Mouse (Mus musculus) gastrocnemius, adult 2 months (tissue): ENCODE results near the gene H2-M5. TPM values are rescaled to one million over a fixed set of nuclear protein-coding genes. Genes with fewer than 3 reads are reported as not detected.
A peak's percentile ranks its signal among the peaks of the same experiment; 100 is the strongest.
"Not testable (repeated sequence)": the region's sequence is repeated elsewhere in the genome, so short reads cannot be mapped to it uniquely, and the experiment has no call there.

Source experiments
- DNase-seq: peaks from one replicate; pipeline ENCODE4 v3.0.0; 2022
- H3K27ac ChIP-seq: fragments of 200-600 bp; 2 replicates; pipeline ENCODE4 v1.8.1; 2022; ENCODE audit warnings: mild to moderate bottlenecking
- H3K4me3 ChIP-seq: fragments of 200-600 bp; 2 replicates; pipeline ENCODE4 v1.8.1; 2022; ENCODE audit warnings: mild to moderate bottlenecking, moderate library complexity
- CTCF ChIP-seq: fragments of 200-600 bp; IDR thresholded peaks from 2 replicates; pipeline ENCODE4 v1.8.1; 2022; ENCODE audit warnings: antibody characterized with exemption, mild to moderate bottlenecking, moderate library complexity
- intact Hi-C: fragments of 180-260 bp; cut with DNase I; formaldehyde crosslinking; loops from one replicate; pipeline ENCODE4 v1.15.1; 2025
- long read RNA-seq, 2 experiments: library from polyadenylated mRNA; stranded (forward); transcript quantifications; one replicate each; pipeline ENCODE4 v2.0.0; 2021
- total RNA-seq, 2 experiments: library from RNA; stranded (reverse); gene quantifications; 2 replicates each; pipeline ENCODE4 v1.2.3; 2021

The H2-M5 gene
- under 1 TPM in 1 of 2 experiments, not detected in 1; 0.10 TPM for total RNA-seq
- long read RNA-seq, experiment 1: 0 reads
- long read RNA-seq, experiment 2: 0 reads

DNA sequence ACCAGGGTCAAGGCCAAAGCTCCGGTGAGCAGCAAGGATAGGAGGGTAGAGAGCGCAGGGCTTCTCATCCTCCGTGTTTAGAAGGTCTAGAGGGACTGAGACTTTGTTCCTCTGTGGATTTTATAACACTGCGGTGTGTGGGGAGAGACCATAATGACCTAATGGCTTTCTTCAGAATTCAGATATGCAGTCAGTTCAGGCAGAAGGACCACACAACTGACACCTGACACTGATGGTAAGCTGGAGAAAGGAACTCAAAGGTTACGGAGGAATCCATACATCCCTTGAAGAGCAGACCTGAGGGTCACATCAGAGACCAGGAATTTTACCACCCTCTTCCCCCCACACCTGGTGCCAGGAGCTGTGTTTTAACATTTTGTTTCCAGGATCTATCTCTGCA, at the start of gene H2-M5:
H2-M5 (minus strand) TSS at position 101 of the 400 bp plus-strand sequence.
- TF ChIP-seq CTCF: no peak
- Histone ChIP-seq H3K4me3 (no peak within 1 kb of the TSS), H3K27ac (no peak within 1 kb of the TSS)
- intact Hi-C loops: no loop called here
- DNase-seq: no peak

- Histone ChIP-seq H3K27ac (peak overlapping the region; percentile 52; the same call in 1 of the 2 replicates), H3K4me3 (peak overlapping the region; percentile 80)
- intact Hi-C loops: no loop called here
These were observed 39.8 kb upstream of the H2-M5 start for GRCm38 (mm10) chr17:37029162-37029561.

DNA sequence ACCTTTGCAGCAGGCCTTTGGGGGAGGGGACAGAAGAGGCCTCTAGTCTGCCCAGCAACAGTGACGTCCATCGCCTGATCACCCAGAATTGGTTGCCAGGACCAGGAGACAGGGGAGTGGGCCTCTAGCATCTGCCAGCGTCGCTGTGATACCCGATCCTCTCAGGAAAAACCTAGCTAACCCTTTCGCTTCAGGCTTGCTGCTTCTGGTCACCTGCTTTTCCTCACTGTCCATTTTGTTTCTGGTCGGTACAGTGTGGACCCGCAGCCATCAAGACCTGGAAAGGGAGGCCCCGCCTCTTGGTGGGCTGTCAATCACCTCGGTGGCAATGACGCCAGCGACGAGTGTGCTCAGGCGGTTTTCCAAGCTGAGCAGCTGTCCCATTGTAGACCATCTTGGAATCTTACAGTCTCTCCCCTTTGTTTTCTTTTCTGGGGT, 39.4 kb upstream of the H2-M5 start:
- no peak for TF ChIP-seq CTCF
- Histone ChIP-seq H3K27ac (peak overlapping the region; percentile 52; the same call in 1 of the 2 replicates), H3K4me3 (peak overlapping the region; percentile 80)
- DNase-seq: peak; percentile 86
- intact Hi-C loops: no loop called here

More at GRCm38 (mm10) chr17:37029162-37029561, 39.8 kb upstream of the H2-M5 start:
- DNase-seq: no peak
- no peak for TF ChIP-seq CTCF

DNA sequence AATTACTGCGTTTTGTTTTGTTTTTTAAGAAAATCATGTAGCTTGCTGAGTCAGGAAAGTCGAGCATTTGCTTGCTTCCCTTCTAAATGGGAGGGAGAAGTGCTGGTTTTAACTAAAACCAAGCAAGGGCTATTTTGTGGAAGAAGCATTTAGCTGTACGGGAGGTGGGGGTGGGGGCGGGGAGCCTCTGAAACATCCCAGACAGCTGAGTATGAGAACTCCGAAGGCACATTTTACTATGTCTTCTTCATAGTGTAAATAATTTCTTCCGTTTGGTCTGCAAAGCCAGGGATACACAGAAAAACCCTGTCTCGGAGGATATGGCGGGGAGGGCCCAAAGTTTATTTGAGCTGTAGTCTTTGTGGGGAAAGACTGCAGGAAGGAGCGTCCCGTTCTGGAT, 38.9 kb upstream of the H2-M5 start:
- DNase-seq: no peak
- Histone ChIP-seq H3K4me3 (peak overlapping the region; percentile 80), H3K27ac (no peak overlapping the region)
- intact Hi-C loops: no loop called here
- TF ChIP-seq CTCF: no peak

- no peak overlapping the region for H3K4me3 ChIP-seq
- no peak for DNase-seq
- no peak for TF ChIP-seq CTCF
- intact Hi-C loops: no loop called here
- H3K27ac ChIP-seq: no peak overlapping the region
These were observed 38.1 kb upstream of the H2-M5 start for GRCm38 (mm10) chr17:37027486-37027885.

- no peak for TF ChIP-seq CTCF
- DNase-seq: no peak
- Histone ChIP-seq H3K4me3 (no peak overlapping the region), H3K27ac (no peak overlapping the region)
- intact Hi-C loops: no loop called here
These were observed 37.1 kb upstream of the H2-M5 start for GRCm38 (mm10) chr17:37026425-37026824.

GRCm38 (mm10) chr17:37022628-37023576, 33.6 kb upstream of the H2-M5 start, which contains the start of gene Mog:
Gene Mog, minus strand, starts transcription at chr17:37023398.
- intact Hi-C loops: no loop called here
- no peak for DNase-seq
- Histone ChIP-seq H3K4me3 (no peak within 1 kb of the TSS), H3K27ac (no peak within 1 kb of the TSS)
- TF ChIP-seq CTCF: no peak

- H3K4me3 ChIP-seq, H3K27ac ChIP-seq, intact Hi-C loops, DNase-seq: not testable (repeated sequence)
These were observed 29.9 kb upstream of the H2-M5 start for GRCm38 (mm10) chr17:37019242-37019641.

GRCm38 (mm10) chr17:37018328-37018727, 29.0 kb upstream of the H2-M5 start:
- no peak overlapping the region for H3K27ac ChIP-seq
- no peak for DNase-seq
- no peak for TF ChIP-seq CTCF
- H3K4me3 ChIP-seq: no peak overlapping the region
- intact Hi-C loops: no loop called here

DNA sequence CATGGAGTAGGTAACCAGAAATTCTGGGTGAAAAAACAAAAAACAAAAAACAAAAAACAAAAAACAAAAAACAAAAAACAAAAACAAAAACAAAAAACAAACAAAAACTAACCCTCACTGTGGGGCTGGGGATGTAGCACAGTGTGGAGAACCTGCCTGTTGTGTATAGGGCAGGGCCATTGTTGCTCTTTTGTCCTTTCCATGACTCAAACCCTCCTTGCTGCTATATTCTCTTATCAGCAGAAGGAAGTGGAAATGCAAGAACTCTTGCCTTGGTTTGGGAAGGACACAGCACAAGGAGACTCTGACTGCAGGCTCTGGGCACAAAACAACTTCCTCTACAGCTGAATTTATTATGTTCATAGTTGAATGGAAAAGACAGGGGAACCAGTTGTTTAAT, 27.0 kb upstream of the H2-M5 start:
- intact Hi-C loops: no loop called here
- no peak for TF ChIP-seq CTCF
- Histone ChIP-seq H3K4me3 (no peak overlapping the region), H3K27ac (no peak overlapping the region)
- DNase-seq: no peak

DNA sequence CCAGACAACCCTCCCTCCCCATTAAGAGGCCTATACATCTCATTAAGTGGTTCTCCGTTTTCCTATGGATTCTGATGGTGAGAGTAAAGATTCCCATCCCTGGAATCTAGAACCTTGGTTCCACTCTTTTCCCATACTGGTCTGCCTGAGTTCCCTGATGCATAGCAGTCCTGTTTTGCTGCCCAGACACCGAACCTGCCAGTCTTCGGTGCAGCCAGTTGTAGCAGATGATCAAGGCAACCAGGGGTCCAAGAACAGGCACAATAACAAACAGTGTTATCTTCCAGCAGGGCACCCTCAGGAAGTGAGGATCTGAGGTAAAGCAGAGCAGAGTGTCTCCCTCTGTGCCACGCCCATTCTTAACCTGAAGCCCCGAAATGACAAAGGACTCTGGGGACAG, 22.8 kb upstream of the H2-M5 start:
- no peak for TF ChIP-seq CTCF
- Histone ChIP-seq H3K27ac (no peak overlapping the region), H3K4me3 (no peak overlapping the region)
- intact Hi-C loops: no loop called here
- DNase-seq: no peak

DNA sequence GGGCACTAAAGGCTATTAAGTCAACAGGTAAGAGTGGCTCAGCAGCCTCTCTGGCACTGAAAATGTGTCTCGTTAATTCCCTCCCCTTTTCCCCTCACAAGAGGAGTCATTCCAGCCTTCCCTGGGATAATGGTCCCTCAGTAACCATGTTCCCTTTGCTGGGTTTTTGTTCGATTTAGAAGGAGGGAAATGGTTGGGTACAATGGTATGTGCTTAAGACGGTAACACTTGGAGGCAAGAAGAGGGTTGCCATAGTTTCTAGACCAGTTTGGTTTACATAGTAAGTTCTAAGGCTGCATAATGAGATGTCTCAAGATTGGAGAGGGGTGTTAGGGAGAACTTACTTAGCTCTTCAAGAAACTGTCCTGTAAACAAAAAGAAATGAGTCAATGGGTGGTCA, 22.4 kb upstream of the H2-M5 start:
- no peak overlapping the region for H3K27ac ChIP-seq
- H3K4me3 ChIP-seq: no peak overlapping the region
- TF ChIP-seq CTCF: no peak
- intact Hi-C loops: no loop called here
- no peak for DNase-seq

DNA sequence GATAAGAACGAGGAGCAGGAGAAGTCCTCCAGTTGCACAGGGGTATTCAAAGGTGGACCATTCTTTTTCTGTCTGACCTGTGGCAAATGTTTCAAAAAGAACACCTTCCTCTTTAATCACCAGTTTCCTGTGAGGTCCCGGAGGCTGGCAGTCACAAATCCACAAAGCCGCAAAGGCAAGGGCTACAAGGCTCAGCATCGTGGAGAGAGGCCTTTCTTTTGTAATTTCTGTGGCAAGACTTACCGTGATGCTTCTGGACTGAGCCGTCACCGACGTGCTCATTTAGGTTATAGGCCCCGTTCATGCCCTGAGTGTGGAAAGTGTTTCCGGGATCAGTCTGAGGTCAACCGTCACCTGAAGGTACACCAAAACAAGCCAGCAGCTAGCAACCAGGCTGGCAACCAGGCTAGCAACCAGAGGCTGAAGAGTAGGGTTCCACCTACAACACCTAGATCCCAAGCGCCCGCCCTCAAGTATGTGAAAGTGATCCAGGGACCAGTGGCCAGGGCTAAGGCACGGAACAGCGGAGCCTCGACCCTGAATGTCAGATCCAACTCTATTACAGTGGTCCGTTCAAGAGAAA, 20.2 kb upstream of the H2-M5 start:
- Histone ChIP-seq H3K4me3 (no peak overlapping the region), H3K27ac (no peak overlapping the region)
- intact Hi-C loops: no loop called here
- DNase-seq: no peak
- no peak for TF ChIP-seq CTCF
